Mouse (Mus musculus) spleen, postnatal 4 days (tissue): ENCODE results near the gene Ube2o.

Experiments used
- DNase-seq, 2 experiments: peaks; one replicate each; pipeline ENCODE4 v3.0.0; 2022; ENCODE audit warnings: low spot score in 2 of 2

Ube2o gene

DNA sequence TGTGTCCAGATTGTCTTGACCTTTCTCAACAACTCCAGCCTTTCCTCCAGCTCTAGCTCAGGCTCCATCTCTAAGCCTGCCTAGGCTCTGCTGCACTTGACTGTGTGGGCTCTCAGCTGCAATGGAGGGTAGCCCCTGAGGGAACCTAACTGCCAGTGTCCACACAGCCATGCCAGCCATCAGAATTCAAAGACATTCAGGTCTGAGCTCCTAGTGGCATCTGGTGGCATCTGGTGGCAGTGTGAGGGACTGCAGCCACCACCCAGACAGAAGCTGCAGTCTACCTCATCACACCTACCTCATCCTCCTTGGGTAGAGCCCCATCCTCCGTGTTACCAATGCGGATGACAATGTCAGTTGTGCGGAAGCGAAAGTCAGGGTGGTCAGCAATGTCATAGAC lies 38.1 kb downstream of the Ube2o start:
- DNase-seq: peak; percentile 70 to 81

- DNase-seq: no peak
These were observed 40.1 kb downstream of the Ube2o start for GRCm38 (mm10) chr11:116541183-116541582.

- peak in 1 of 2 experiments; percentile 55 for DNase-seq
These were observed 43.0 kb downstream of the Ube2o start for GRCm38 (mm10) chr11:116538142-116538735.

DNA sequence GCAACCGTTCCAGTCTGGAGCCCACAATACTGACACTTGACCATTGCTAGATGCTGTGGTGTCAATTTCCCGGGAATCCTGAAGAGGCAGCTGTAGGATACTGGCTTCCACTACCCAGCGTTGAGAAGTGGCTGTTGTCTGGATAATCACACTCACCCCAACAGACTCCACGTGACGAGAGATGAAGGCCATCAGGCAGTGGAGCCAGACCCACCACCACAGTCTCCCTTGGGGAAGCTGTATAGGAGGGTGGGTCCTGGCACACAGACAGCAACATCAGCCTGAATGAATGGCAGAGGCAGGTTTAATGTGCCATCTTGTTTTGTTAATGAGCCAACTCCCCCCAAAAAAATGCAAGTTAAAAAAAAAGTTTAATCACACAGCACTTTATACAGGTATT lies 43.9 kb downstream of the Ube2o start:
- DNase-seq: no peak

DNA sequence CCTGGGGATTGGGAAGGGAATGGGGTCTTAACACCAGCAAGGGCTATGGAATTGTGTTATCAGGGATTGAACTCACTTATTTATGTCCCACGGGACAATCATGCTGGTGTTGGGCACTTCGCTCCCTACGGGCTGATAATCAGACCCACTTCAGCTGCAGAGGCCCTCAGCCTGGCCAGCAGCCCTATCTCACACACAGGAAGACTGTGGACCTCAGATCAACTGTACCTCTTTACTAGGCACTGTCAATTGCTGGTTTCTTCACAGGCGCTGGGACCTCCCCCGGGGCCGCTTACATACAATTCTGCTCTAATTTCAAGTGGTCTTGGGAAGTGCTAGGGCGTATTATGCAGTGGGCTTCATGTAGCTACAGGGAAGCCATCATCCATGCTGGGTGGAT lies 44.6 kb downstream of the Ube2o start:
- DNase-seq: peak in 1 of 2 experiments; percentile 57

GRCm38 (mm10) chr11:116534154-116534865 lies 46.9 kb downstream of the Ube2o start:
- DNase-seq: peak; percentile 81 to 89

- DNase-seq: peak; percentile 87 to 92
These were observed 47.7 kb downstream of the Ube2o start for GRCm38 (mm10) chr11:116533341-116534153.

DNA sequence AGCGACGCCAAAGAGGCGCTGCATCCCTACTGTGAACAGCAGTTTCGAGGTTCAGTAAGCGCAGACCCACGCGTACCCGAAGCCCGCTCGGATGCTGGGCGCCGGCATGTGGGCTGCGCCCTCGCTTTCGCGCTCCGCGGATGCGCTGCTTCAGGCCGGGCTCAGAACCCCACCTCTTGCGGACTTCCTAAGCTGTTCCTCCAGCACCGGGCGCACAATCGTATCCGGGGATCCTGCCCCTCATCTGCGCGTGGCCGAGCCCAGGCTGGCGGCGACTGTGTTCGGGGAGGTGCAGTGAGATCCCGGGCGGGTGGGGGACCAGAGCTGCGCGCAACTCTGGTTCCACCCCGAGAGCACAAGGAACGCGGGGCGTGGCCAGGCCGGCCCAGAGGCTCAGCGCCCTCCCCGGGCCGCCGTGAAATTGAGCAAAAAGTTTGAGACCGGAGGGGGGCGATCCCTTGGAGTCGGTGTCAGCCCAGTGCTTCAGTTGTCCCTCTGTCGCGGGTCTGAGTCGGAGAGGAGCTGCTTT lies 48.4 kb downstream of the Ube2o start:
- peak; percentile 88 to 93 for DNase-seq

GRCm38 (mm10) chr11:116532262-116532809 lies 48.9 kb downstream of the Ube2o start:
- DNase-seq: peak; percentile 76 to 85

DNA sequence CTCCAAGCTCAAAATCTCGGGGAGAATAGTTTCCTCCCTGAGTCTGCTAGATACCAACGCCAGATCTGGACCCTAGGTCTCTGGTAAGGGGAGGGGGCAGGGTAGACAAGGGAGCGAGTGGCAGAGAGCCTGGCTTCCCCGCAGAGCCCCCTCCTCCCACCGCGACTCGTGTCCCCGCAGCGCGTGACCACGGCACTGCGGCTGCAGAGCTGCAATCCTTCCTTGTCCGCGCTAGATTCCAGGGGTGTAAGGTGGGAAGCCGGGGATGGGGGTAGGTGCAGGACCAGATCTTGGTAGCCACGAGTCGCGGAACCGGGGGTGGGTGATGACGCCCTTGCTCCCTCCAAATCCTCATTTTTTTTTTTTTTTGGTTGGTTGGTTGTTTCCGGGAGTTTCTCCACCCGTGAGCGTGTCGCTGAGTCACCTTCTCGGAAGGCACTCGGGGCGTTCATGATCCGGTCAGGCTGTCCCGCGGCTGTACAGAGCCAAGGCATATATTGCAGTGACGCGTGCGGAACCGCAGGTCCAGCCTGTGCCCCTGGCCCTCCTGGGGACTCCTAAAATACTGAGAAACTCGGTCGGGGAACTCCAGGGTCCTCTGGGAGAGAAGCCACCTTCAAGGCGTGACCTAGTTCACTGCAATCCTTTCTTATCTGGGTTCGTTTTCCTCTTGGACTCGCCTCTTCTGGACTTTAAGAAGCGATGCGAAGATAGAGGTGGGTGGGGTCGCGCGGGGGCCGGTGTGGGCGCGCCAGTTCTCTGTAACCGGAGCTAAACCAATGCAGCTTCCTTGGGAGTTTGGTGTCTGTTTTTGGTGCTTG lies 49.7 kb downstream of the Ube2o start:
- peak in 1 of 2 experiments; percentile 73 for DNase-seq

- DNase-seq: no peak
These were observed 50.8 kb downstream of the Ube2o start, which contains the start of gene Sphk1 for GRCm38 (mm10) chr11:116530187-116531147. Gene Sphk1 (plus strand): TSS chr11:116530925.

DNA sequence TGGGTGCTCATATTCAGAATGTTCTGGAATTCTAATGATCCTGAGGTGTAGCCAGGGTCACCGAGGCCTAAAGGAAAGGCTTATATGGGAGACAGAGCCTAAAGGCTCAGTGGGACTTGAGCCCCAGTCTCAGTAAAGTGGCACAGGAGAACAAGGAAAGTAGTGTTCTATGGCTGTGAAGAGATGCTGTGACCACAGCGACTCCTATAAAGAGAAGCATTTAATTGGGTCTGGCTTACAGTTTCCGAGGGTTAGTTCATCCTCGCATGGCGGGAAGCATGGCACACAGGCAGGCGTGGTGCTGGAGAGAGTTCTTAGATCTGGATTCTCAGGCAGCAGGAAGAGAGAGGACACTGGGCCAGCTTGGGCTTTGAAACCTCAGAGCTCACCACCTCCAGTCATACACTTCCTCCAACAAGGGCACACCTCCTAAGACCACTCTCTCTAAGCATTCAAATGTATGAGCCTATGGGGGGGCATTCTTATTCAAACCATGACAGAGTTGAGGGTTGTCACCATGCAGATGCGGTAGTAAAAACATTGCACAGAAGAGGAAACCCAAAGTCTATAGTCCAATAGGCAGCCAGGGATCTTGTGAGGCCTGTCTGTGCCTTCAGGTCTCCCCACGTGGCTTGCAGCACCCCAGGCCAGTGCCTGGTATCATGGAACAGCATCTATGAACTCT lies 52.5 kb downstream of the Ube2o start:
- DNase-seq: no peak

- no peak for DNase-seq
These were observed 57.5 kb downstream of the Ube2o start for GRCm38 (mm10) chr11:116523699-116524189.

DNA sequence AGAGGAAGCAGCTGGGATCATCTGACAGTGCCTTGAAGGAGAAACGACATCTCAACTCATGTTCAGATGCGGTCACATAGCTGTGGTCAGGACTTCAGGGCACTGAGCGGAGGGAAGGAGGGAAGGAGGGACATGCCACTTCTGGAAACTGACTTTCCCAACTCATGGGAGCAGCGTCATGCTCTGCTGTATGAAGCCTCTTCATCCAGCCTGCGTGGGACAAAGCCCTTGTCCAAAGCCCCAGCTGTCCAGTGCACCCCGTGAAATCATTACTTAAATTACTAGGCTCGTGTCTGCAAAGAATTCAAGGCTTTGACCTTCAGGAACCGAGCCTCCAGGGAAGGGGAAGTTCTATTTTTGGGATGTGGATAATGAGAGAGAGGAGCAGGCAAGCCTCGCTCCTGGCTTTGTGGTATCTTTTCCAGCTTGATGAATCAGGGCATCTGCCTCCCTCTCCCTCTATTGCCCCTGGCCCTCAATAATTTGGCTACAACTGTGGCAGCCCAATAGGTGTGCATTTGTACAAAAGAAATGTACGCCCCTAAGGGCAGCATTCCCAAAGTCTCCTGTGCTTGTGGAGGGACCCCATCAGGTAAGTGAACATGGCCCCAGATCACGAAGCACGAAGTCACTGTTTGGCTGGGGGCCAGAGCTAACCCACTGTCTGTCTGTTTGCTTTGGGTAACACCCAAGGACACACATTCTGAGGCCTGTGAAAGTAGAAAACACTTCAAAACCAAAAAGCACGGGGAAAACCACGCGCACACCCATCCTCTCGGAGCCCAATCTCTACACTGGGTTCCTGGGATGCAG lies 58.2 kb downstream of the Ube2o start:
- DNase-seq: no peak

- DNase-seq: no peak
These were observed 59.2 kb downstream of the Ube2o start for GRCm38 (mm10) chr11:116522046-116522445.

- peak in 1 of 2 experiments; percentile 62 for DNase-seq
These were observed 60.1 kb downstream of the Ube2o start for GRCm38 (mm10) chr11:116521143-116521542.

GRCm38 (mm10) chr11:116518482-116518881 lies 62.8 kb downstream of the Ube2o start:
- no peak for DNase-seq

GRCm38 (mm10) chr11:116515330-116516020 lies 65.8 kb downstream of the Ube2o start:
- DNase-seq: no peak
